Mouse (Mus musculus) left cerebral cortex, adult 11 months (tissue): ENCODE results near the gene Ada.

Experiments
- DNase-seq: peaks from one replicate; pipeline ENCODE4 v3.0.0; 2022; ENCODE audit warnings: low spot score

Ada gene

DNA sequence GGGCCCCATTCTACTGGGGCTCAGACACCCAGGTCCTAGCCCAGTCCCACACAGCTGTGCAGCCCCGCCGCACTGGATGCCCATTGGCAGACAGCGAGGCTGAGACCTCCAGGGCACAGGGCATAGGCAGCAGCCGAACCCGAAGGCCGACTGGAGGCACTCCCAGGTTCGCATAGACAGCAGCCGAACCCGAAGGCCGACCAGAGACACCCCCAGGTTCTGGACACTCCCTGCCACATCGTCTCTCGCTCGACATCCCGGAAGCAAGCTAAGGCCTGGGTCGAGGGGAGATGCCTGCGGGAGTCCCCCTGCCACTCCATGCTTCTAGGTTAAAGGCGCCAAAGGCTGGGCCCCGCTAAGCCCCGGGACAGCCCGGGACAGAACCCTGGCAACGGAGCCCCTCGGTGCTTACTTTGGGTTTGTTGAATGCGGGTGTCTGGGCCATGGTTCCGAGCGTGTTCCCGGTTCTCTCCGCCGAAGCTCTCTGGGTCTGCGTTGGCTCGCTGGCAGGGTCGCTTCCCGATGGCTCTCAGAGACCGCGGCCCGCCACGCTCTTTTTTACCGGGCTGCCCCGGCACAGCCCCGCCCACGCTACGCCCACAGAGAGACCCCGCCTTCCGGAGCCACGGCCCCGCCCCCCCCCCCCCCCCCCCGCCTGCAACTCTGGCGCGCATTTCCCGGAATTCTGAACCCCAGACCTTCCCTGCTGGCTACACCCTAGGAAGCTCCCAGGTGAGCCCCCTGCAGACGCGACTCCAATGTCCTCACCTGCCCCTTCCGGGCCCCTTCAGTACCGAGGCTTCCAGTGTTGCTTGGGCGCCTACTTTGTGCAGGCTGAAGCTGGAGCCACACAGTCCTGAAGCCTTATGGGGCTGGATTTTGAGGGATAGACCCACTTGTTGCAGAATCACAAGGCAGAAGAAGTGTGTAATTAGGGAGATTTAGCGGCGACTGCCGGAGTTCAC lies at the start of gene Ada:
Gene Ada (minus strand): TSS at position 593 of the 965 bp plus-strand sequence.
- no peak for DNase-seq

DNA sequence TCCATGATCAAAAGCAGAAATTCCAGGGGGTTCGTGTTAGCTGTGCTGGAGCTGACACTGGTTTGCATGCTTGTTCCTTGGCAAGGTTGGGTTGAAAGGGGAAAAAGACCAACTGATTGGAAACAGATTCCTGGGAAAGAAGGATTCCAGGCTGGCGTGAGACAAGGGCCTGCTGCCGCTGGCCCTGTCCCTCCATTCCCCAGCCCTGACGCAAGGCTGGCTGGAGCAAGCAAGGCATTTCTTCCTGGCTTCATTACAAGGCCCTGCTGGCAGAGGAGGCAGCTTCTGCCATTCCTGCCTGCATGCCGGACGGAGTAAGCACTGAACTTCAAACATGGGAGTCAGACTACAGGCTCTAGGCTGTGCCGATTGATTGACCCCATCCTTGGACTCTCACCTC lies 48.4 kb upstream of the Ada start:
- no peak for DNase-seq

DNA sequence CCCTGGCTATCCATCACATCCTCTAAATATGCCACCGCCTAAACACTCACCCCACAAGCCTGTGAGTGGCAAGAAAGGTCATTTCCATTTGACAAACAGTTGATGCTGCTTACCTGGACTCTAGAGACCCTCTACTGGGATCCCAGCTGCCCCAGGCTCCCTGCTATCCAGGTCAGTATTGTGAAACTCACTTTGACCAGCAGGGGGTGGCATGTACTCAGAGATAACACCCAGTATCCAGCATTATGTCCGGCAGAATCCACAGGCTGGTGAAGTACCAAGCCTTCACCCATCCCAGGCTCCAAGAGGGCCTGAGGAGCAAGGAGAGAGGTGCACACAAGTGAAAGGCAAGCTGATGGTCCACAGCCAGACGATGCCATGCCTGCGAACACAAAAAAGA lies 38.4 kb upstream of the Ada start:
- DNase-seq = peak; percentile 57

DNA sequence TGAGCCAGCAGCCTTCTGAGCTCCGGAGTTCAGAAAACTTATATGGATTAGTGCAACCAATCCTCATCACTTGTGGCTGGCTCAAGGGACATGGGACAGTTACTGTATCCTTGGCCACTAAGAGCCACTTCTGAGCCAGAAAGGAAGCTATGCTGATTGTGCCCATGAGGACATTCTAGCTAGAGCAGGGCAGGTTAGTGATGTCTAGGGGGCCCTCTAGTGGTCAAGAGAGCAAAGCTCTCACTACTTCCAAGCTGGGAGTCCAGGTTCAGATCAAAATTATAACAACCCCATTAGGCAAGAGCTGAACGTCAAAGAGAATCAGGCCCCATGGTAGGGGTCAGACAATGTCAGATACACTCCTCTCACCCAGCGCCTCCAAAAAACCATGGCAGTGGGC lies 37.7 kb upstream of the Ada start:
- DNase-seq = peak; percentile 54

DNA sequence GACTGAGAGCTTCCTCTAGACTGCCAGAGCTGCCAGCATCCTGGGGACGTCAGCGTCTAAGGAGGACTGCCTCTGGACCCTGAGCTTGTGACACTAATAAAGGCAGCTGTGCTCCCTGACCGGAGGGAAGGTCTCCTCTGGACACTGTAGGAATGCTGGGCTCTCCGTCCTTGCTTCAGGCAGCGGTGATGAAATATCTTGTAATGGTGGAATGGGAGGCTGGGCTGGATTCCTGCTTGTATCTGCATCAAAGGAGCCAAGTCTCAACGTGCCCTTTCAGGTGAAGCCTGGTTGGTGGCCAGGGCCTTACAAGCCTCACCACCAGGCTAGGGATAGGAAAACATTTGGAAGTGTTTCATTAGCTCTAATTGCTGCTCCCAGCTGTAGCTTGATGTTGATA lies 37.0 kb upstream of the Ada start:
- no peak for DNase-seq

DNA sequence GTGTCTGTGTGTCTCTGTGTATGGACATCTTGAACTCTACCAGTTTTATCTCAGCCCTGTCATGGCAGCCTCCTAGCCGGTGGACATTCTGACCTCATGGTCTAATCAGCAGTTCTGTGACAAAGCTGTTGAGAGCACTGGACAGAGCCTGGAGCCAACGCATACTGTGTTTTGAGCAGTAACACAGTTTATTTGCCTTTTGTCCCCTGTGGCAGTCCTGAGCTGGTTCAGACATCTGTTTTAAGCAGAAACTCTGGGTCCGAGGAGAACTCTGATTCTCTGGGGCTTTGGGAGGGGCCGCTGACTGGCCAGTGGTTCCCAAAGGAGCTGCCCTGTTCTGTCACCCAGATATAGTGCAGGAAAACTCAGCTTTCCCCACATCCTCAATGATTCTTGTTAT lies 33.9 kb upstream of the Ada start:
- DNase-seq = no peak

DNA sequence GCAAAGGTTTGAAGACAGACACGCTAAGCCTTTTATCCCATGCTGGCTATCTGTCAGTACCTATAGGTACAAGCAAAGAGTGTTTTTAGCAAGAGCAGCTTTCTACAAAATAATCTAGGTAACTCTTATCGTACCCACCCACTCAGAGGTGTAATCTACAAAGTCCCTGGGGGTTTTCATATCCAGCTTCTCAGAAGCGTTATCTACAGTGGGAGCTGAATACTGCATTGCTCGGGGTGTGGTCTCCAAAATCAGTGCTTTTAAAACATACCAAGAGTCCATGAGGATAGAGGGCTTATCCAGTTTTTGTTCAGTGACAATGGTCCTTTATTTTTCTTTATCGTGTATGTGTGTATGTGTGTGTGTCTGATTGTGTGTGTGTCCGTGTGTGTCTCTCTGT lies 33.3 kb upstream of the Ada start:
- DNase-seq = no peak

DNA sequence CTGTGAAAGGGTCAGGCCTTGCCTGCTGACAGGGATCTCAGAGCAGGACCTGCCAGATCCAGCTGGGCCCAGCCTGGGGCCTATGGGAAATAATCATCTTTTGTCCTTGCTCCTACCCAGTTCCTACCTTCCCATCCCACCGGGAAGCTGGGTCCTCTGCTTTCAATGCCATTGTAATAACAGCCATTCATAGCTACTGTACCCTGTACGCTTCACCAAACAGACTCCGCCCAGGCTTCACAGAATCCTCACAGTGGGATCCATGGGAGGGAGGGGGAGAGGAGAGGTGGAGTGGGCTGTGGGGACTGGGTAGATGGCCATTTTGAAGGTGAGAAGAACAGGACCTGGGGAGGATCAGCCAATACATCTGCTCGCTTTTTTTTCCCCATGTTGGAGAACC lies 28.9 kb upstream of the Ada start:
- DNase-seq = no peak

DNA sequence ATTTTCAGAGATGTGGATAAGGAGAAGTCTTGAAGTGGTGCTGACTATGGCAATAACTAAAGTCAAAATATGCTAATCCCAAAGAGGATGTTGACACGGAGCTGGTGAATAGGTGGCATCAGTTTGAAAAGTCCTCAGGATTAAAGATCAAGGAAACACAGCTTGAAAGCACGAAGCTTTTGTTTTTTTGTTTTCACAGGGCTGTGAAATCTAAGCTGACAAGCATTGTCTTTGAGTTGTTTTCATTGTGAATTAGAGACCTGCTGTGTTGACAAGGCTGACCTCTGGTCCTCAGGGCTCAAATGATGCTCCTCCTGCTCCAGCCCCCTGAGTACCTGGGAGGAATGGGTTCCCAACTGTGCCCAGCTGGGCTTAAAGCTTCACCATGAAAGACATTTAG lies 27.0 kb upstream of the Ada start:
- no peak for DNase-seq

DNA sequence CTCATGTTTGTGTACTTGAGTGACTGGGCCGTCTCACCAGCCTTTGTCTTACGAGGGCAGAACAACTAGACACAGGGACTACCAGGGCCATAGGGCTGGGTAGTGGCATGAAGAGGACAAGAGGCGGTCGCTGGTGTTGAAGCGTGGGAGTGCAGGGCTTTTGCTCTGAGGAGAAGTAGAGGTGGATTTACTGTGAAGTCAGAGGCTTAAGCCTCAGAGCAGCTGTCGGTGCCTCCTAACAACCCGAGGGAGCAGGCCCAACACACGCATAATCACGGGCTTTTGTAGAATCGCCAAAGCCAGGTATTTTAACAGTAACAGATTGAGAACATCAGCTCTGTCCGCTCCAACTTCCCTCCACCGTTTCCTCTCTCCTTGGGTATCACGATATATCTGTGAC lies 26.6 kb upstream of the Ada start:
- DNase-seq = no peak

DNA sequence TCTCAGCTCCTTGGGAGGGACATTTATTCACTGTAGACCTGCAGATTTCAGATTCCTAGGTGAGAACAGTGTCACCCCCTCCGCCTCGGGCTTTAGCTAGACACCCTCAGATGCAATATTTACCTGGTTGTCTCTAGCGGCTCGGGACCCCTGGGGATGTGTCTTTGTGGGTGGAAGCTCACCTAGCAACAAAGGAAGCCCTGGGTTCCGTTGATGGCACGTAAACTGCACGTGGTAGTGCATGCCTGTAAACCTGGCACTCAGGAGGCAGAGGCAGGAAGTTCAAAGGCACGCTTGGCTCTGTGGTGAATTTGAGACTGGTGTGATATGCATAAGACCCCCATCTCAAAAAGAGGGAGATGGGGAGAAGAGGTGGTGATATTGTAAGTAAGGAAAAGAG lies 20.7 kb upstream of the Ada start:
- DNase-seq = no peak

DNA sequence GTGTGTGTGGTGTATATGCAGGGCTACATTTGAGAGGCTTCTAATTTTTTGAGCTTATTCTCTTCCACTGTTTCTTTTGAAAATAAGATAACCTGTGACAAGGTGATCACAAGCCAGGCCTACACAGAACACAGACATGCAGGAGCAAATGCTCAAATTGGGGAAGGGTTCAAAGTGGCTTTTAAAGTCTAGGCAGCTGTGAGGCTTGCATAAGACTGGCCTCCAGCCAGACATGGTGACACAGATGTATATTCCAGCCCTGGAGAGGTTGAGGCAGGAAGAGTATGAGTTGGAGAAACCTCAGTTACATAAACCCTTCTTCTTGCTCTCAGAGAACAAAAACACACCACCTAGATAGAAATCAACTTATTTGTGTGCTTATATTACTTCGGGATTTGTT lies 16.9 kb upstream of the Ada start:
- no peak for DNase-seq

DNA sequence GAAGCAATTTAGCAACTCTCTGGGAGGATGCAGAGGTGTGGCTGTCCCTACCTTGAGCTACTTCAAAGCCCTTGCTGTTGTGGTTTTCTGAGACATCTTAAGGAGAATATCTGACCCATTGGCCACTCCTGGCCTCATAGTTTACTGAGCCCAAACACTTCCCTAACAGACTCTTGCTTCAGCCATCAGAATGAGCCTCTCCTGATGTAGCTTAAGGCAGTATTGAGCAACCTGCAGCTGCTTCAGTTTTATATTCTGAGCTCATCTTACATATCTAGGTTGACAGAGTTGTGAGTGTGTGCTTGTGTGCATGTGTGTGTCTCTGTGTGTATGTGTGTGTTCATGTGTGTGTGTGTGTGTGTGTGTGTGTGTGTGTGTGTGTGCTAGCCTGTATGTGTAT lies 16.2 kb upstream of the Ada start:
- DNase-seq = no peak

DNA sequence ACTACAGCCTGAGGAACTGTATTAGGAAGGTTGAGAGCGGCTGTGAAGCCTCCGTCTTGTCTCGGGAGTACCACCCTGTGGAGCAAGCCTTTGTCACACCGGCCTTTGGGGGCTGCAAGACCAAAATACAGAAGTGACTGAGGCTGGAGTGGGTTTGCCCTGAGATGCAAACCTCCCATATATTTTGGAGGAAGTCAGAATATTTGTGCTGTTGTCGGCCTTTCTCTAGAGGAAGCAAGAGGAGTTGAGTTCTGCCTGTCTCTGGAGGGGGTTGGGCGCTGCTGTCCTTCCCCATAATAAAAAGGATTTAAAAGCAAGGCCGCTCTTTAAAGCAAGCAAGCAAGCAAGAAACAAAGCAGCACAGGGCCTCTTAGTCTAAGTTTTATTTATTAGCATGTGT lies 11.4 kb upstream of the Ada start:
- no peak for DNase-seq

DNA sequence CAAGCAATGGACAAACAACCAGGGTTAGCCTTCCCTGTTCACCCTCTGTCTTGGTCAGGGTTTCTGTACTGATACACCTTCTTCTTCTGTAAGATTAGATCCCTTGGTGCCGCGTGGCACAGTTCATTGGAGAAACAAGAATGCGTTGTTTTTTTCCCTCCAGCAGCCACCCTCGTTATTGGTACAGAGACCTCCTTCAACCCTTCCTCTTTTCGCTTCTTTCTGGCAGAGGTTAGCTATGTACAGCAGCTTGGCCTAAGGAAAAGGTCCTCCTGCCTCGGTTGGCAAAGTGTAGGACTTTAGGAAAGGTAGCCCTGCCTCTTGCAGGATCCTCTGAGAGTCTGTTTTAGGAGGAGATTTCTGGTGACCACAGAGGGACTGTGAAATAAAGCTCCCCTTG lies 10.6 kb upstream of the Ada start:
- no peak for DNase-seq

DNA sequence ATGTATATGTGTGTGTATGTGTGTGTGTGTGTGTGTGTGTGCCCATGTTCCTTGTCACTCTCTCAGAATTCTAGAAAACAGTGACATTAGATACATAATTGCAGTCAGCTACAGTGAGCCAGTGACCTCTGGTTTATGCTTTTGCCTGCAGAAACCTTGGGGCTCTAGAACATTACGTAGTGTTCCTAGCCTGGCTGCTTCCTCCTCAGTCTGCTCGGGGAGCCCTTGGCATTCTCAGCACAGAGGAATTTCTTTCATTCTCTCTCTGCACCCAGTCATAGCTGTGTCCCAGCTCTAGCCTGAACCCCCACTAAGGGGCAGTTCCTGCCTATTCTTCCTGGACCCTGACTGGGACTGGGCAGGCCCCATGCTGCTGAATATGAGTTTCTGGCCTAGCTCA lies 8.1 kb upstream of the Ada start:
- DNase-seq = no peak

DNA sequence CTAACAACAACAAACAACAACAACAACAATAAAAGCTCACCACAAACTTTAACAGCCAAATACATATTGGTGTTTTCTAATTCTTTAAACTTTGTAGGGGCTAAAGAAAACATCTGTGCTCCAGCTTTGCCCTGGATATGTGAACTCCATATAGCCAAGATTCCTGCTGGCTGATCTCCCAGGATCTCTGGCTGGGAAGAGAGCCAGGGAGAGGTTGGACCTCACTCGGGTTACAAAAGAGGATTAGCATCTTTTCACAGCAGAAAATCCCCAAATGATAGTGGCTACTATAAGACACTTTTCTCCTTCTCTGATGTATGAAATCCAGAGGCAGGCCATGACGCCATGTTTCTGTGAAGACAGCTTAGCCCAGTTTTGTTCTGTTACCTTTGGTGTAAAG lies 6.7 kb upstream of the Ada start:
- DNase-seq = no peak

DNA sequence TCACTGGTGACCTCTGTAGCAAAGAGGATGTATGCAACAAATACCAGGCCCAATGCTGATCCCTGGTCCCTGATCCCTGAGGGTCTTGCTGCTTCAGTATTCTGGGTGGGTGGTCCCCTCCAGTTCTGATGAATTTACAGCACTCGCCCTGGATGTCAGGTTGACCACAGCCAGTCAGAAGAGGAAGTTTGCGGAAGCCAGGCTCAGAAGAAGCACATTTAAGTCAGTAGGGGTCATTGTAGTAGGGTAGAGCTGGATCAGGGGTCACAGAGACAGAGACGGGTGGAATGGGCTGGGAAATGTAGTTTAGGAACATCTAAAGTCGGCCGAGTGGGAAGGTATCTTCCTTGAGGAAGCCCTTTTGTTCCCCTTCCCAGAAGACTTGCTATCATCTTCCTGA lies 4.2 kb upstream of the Ada start:
- no peak for DNase-seq

DNA sequence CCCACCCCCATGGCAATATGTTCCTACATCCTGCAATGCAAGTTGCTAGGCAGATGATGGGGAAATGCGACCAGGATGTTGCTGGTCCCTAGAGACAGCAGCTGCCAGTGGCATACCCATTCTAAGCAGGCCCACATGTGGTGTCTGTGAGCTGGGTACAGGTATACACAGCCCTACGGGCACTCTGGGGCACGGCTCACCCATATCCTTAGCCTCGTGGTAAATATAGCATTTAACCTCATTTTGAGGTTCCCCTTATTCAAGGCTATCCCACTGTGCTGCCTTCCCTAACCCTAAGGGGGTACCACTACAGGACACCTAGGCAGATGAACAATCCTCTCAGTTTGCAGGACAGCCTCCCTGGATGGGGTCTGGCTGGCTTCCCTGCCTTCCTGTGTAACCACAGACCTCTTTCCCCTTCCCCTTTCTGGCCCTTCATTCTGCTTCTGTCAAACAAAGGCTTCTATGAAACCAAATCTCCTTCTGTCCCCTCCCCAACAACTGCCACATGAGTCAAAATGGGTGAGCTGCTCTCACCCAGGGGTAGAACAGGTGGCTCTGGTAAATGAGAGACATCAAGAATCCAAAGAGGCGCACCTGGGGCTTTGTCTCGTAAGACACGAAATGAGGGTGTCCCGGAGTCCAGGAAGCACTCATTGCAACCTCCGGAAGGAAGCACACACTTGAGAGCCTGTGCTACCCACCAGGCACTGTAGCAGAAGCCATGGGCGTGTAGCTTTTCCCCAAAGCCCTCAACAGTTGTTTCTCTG lies 5.1 kb downstream of the Ada start:
- DNase-seq = no peak

DNA sequence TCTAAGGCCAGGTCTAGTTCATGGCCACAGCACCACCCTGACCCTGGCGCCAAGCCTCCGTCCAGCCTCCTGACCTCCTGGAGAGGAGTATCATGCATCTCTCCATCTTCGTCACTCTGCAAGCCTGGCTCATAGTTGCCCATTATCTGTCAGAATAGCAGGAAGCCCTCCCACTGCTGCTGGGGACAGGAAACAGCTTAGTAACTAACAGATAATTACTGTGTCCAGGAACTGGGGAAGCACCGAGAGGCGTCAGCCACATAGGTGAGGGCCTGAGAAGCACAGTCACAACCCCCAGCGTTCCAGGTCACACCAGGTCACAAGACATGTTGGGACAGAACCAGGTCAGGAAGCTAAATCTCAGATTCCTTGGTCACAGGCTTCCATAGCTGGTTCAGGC lies 6.7 kb downstream of the Ada start:
- DNase-seq = no peak

DNA sequence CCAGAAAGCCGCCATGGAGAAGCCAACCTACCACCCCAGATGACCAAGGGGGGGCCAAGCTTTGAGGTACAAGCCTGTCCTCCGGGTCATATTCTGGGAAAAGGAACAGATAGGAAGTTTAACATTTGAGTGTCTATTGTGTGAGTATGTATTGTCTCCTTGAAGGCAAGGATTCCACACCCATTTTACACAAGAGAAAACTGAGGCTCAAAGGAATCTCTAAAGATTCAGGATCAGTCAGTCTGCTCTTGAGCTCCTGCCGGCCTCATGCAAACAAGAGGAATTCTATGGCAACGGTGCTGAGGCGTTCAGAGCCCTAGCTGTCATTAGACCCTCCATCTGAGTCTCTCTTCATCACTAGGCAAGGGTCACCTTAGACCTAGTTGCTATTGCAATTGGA lies 7.4 kb downstream of the Ada start:
- no peak for DNase-seq

DNA sequence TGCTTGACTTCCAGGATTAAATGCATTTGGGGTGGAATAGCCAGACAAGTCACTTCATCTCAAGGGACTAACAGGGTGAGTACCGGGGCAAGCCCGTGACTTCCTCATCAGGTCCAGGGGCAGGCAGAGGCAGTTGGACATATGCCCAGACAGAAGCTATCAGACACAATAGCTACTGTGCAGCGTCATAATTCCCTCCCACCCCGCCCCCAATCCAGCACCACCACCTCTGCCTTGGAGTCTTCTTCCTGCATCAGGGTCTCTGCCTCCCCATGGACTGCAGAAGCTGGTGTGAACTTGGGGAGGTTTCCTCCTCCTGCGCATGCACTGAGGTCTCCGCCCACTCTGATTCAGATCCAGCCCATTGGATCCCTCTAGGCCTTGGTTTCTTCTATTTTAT lies 14.1 kb downstream of the Ada start:
- DNase-seq = no peak

DNA sequence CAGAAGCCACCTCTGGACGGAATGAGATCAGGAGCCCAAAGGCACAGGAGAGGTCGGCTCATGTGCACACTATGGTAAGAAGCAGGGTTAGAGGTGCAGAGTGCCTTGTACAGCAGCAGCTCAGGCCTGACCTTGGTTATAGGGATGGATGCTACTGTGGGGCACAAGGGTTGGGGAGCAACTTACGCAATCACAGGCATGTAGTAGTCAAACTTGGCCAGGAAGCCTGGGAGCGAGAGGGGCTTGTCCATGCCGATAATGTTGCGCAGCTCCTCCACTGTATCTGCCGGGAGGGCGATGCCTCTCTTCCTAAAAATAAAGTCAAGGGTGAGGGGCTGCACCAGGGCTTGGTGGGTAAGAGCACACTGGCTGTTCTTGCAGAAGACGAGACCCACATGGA lies 14.9 kb downstream of the Ada start:
- DNase-seq = no peak

DNA sequence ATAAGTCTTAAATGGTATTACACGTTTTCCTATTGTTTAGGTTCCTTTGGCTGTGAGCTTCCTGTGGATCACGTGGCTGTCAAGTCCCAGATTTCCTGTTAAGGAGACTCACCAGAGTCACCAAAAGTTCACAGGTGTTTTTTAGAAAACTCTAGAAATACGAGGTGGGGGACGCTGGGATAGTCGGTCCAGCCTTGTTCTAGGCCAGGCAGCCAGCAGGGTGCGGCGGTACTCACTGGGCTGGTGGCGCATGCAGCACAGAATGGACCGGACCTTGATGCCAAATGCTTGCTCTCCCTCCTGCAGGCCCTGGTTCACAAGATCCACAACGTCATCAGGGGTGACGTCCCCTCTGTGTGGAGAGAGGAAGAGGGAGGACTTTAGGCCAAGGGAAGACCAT lies 18.0 kb downstream of the Ada start:
- no peak for DNase-seq
